Mouse (Mus musculus): ENCODE data around the gene Sycp1.

GRCm38 (mm10) chr3:102787369-102787768 lies 148.5 kb downstream of the Sycp1 start:
- TF ChIP-seq CTCF (IDR thresholded peaks at IDR 0.05) (peak; percentile 35; the same call in 1 of the 2 replicates), EP300 (IDR thresholded peaks at IDR 0.05) (no peak)
